In genomic region chr8:25343160-25343602, GRCm38 (mm10) we compare ENCODE assay signal across 8 mouse cellular contexts.
A peak's percentile ranks its signal among the peaks of the same experiment; 100 is the strongest.
DNase-seq lines count a peak whose midpoint lies in the region; ATAC-seq lines count a peak whose summit lies in the region.

No protein-coding gene starts in this region.

- DNase-seq in thymus, postnatal 14 days: peak; percentile 25
- no peak for DNase-seq in thymus, adult 18-20 months
- DNase-seq in kidney, postnatal 14 days: peak; percentile 73
- DNase-seq in adrenal gland, postnatal 25 days: no peak
- DNase-seq in frontal cortex, postnatal 14 days (ENCODE audit: low spot score in 2 of 2): no peak
- DNase-seq in frontal cortex, postnatal 25 days (ENCODE audit: low spot score in 2 of 2): no peak

- no peaks in the 10 kb centered on the region for H3K27me3 ChIP-seq in heart, embryonic 11.5 days (ENCODE audit: control insufficient read depth, insufficient read depth, low read length)
- H3K27me3 ChIP-seq in stomach, embryonic 14.5 days (ENCODE audit: control insufficient read depth, insufficient read depth, low read length): no peaks in the 10 kb centered on the region

- no peaks in the 10 kb centered on the region for H3K36me3 ChIP-seq in heart, embryonic 11.5 days (ENCODE audit: control insufficient read depth, insufficient read depth, low read length)
- no peaks in the 10 kb centered on the region for H3K36me3 ChIP-seq in stomach, embryonic 14.5 days (ENCODE audit: control insufficient read depth, insufficient read depth, low read length)

- H3K4me3 ChIP-seq in heart, embryonic 11.5 days (ENCODE audit: low read depth, low read length): no peak overlapping the region
- no peak overlapping the region for H3K4me3 ChIP-seq in stomach, embryonic 14.5 days (ENCODE audit: low read depth, low read length)

- no peak overlapping the region for H3K9ac ChIP-seq in heart, embryonic 11.5 days (ENCODE audit: low read depth, low read length)
- H3K9ac ChIP-seq in stomach, embryonic 14.5 days (replicated peaks; ENCODE audit: low read depth, low read length): no peak overlapping the region

- H3K27ac ChIP-seq in heart, embryonic 11.5 days (ENCODE audit: low read depth, low read length): no peak overlapping the region
- peak overlapping the region; percentile 78; the same call in 1 of the 2 replicates for H3K27ac ChIP-seq in stomach, embryonic 14.5 days (ENCODE audit: low read length)

- peak; percentile 52; the same call in 1 of the 2 replicates for ATAC-seq in heart, embryonic 11.5 days (replicated peaks; ENCODE audit: insufficient number of reproducible peaks, low FRiP score, low TSS enrichment)
- ATAC-seq in stomach, embryonic 14.5 days (ENCODE audit: insufficient number of reproducible peaks, insufficient read depth, low FRiP score, low read depth): peak; percentile 81; the same call in 1 of the 2 replicates

- H3K4me1 ChIP-seq in heart, embryonic 11.5 days (ENCODE audit: control insufficient read depth, insufficient read depth, low read length): no peaks in the 10 kb centered on the region
- peaks cover 3% of the 10 kb centered on the region; the same call in 1 of the 2 replicates for H3K4me1 ChIP-seq in stomach, embryonic 14.5 days (ENCODE audit: control insufficient read depth, insufficient read depth, low read length)

- no peak overlapping the region for H3K4me2 ChIP-seq in heart, embryonic 11.5 days
- H3K4me2 ChIP-seq in stomach, embryonic 14.5 days (replicated peaks; ENCODE audit: low read depth, low read length): peak overlapping the region; percentile 31; the same call in 1 of the 2 replicates

- WGBS in heart, embryonic 11.5 days (ENCODE audit: insufficient replicate concordance): 44% methylated on average over 10 of the region's 10 CpGs
- 30% methylated on average over 10 of the region's 10 CpGs for WGBS in stomach, embryonic 14.5 days

- H3K9me3 ChIP-seq in heart, embryonic 11.5 days (replicated peaks; ENCODE audit: control insufficient read depth, low read length): no peaks in the 10 kb centered on the region
- H3K9me3 ChIP-seq in stomach, embryonic 14.5 days (ENCODE audit: control insufficient read depth, low read depth, low read length): no peaks in the 10 kb centered on the region

Comparison
In these comparisons a context has a peak if more than half of its experiments do, and no peak if none do; other contexts are left out.
1. DNase-seq: peak in thymus, postnatal 14 days (single experiment) and kidney, postnatal 14 days (single experiment); none in thymus, adult 18-20 months (0 of 2), adrenal gland, postnatal 25 days (single experiment), frontal cortex, postnatal 14 days (0 of 2) and frontal cortex, postnatal 25 days (0 of 2).